Mouse (Mus musculus) MEL (cell line): ENCODE data around the gene Cbx6.

Source experiments
- CTCF ChIP-seq, 3 experiments: IDR thresholded peaks in 2 of 3; conservative IDR thresholded peaks in 1 of 3; 2 replicates each; pipeline ENCODE4 v1.5.1; 2011 to 2012; ENCODE audit warnings: low read length in 3 of 3, low read depth in 2 of 3, mild to moderate bottlenecking in 2 of 3, improper control_type of control experiment in 1 of 3, inconsistent platforms in 1 of 3, mixed read lengths in 1 of 3, moderate library complexity in 1 of 3; ENCODE audit not compliant: control insufficient read depth in 1 of 3, insufficient read depth in 1 of 3, poor library complexity in 1 of 3, severe bottlenecking in 1 of 3
- KAT2A ChIP-seq: conservative IDR thresholded peaks from 2 replicates; pipeline ENCODE4 v1.6.1; 2012; ENCODE audit warnings: low read depth, low read length, improper control_type of control experiment, inconsistent platforms
- MXI1 ChIP-seq: IDR thresholded peaks from 2 replicates; pipeline ENCODE4 v1.6.1; 2011; ENCODE audit warnings: mild to moderate bottlenecking, low read depth, low read length, improper control_type of control experiment
- MYC ChIP-seq: IDR thresholded peaks from 2 replicates; pipeline ENCODE4 v1.6.1; 2011; ENCODE audit warnings: low read depth, mild to moderate bottlenecking, low read length, improper control_type of control experiment, moderate library complexity
- POLR2A ChIP-seq, 2 experiments: IDR thresholded peaks; 2 replicates each; pipeline ENCODE4 v1.6.1; 2011 to 2012; ENCODE audit warnings: low read length in 2 of 2, mild to moderate bottlenecking in 2 of 2, control low read depth in 1 of 2, improper control_type of control experiment in 1 of 2, low read depth in 1 of 2, moderate library complexity in 1 of 2; ENCODE audit not compliant: control insufficient read depth in 1 of 2, insufficient read depth in 1 of 2, poor library complexity in 1 of 2
- RCOR1 ChIP-seq: IDR thresholded peaks from 2 replicates; pipeline ENCODE4 v1.6.1; 2012; ENCODE audit warnings: low read depth, mild to moderate bottlenecking, inconsistent platforms, low read length, improper control_type of control experiment
- TBP ChIP-seq: IDR thresholded peaks from 2 replicates; pipeline ENCODE4 v1.8.0; 2011; ENCODE audit warnings: low read depth, low read length, improper control_type of control experiment
- TCF12 ChIP-seq: IDR thresholded peaks from 2 replicates; pipeline ENCODE4 v1.6.1; 2014; ENCODE audit warnings: low read depth, mild to moderate bottlenecking, inconsistent platforms, low read length, improper control_type of control experiment, moderate library complexity
- UBTF ChIP-seq: IDR thresholded peaks from 2 replicates; pipeline ENCODE4 v1.6.1; 2012; ENCODE audit warnings: low read depth, mild to moderate bottlenecking, inconsistent platforms, low read length, improper control_type of control experiment, moderate library complexity, borderline replicate concordance; ENCODE audit not compliant: insufficient read depth
- ZKSCAN1 ChIP-seq: IDR thresholded peaks from 2 replicates; pipeline ENCODE4 v1.6.1; 2012; ENCODE audit warnings: low read depth, mild to moderate bottlenecking, inconsistent platforms, low read length, improper control_type of control experiment, moderate library complexity

DNA sequence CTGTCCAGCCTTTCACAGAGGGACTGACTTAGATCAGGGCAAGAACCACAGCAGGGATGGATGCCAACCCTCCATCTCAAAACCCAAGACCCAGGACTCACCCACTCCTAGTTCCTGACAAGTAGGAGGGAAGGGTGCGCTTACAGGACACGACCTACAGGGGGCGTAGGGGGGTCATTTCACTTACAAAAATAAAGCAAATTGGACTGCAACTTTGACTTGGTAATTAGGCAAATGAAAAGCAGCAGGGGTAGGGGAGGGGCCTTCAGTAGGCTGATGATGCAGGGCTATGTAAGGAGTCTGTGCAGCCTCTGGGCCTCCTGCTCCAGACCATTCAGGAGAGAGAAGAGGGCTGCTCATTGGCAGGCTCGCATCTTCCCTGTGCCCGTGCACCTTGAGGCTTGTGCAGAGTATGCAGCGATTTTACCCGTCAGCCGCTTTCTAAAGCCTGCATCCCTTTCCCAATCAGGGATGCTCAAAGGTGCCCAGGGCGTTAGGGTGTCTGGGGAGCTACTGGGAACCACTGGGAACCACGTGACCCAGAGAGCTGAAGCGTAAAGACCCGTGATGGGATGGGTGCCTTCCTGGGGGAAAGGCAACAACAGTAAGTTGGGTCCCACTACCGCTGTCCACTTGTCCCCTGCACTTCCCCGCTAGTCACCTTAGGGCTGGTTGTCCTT, 9.2 kb downstream of the Cbx6 start:
- no peak for TF ChIP-seq UBTF
- peak; percentile 66 to 75 (median 67) for TF ChIP-seq CTCF (IDR thresholded peaks at IDR 0.05 in 2 of 3, conservative IDR thresholded peaks at IDR 0.05 in 1 of 3; ENCODE audit: control insufficient read depth in 1 of 3, insufficient read depth in 1 of 3, low read depth in 2 of 3, low read length in 3 of 3, poor library complexity in 1 of 3, severe bottlenecking in 1 of 3)
- TF ChIP-seq MXI1 = no peak
- TF ChIP-seq RCOR1 = no peak
- no peak for TF ChIP-seq TBP
- no peak for TF ChIP-seq KAT2A
- peak in 1 of 2 experiments; percentile 33; a peak in 1 of 4 replicates for TF ChIP-seq POLR2A (IDR thresholded peaks at IDR 0.05; ENCODE audit: control insufficient read depth in 1 of 2, insufficient read depth in 1 of 2, low read depth in 1 of 2, low read length in 2 of 2, poor library complexity in 1 of 2)
- TF ChIP-seq TCF12 = no peak
- TF ChIP-seq MYC = no peak
- TF ChIP-seq ZKSCAN1 = no peak
